Mouse (Mus musculus): ENCODE results near the gene Cadps. TPM values are rescaled to one million over a fixed set of nuclear protein-coding genes. Genes with fewer than 3 reads are reported as not detected.

Gene Cadps
- total RNA-seq, 2 experiments from 2014 or later = 233 to 243 TPM

DNA sequence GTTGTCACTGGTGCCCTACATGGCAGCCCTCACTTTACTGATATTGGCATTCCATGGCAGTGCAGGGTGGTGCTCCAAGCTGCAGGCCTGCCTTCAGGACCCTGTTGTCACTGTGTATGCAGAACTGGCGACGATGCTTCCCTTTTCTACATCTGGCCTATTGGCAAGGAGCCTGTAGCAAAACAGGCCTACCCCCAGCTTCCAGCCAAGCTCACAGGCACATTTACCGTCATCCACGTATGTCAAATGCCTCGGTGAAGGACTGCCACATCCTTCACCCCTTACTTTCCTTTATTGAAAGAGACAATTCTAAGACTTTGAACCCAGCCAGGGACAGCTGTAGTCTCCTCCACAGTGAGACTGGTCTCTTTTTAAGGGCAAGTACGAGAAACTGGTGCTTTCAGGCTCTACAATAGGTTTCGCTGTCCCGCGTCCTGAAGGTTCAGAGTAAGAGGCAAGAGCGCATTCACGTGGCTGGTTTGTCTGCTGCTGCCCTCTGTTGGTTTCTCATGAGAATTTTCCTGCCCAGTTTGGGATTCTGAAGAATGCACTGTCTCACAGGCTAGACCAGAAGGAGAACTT is 292.8 kb downstream of the Cadps start:
- peak; percentile 41 to 45 for DNase-seq (ENCODE audit: low spot score in 2 of 2)

- DNase-seq (ENCODE audit: low spot score in 2 of 2) = no peak
Observed at GRCm38 (mm10) chr14:12527296-12527695, 295.6 kb downstream of the Cadps start.

- DNase-seq (ENCODE audit: low spot score in 2 of 2) = no peak
Observed at GRCm38 (mm10) chr14:12507018-12507417, 315.9 kb downstream of the Cadps start.

GRCm38 (mm10) chr14:12504191-12504947 is 318.5 kb downstream of the Cadps start:
- DNase-seq (ENCODE audit: low spot score in 2 of 2) = peak; percentile 39 to 46

- DNase-seq (ENCODE audit: low spot score in 2 of 2) = no peak
Observed at GRCm38 (mm10) chr14:12462206-12462605, 360.7 kb downstream of the Cadps start.

DNA sequence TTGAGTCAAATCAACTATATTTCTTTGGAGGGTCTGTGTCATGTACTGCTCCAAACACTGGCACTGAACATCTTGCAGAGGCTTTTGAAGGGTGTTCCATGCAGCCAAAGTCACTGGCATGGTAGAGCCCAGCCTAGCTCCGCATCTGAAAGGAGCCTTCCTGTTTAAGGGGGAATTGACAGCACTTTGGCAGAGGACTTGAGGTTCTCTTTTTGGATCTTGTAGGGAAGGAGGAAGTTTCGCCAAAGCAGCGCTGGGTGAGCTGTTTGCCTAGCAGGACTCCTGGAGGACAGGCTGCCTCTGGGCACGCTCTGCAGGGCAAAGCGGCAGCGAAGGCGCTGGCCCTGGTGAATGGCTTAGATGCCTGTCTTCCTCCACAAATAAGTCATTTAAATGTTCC is 363.2 kb downstream of the Cadps start:
- DNase-seq (ENCODE audit: low spot score in 2 of 2) = no peak

- no peak for DNase-seq (ENCODE audit: low spot score in 2 of 2)
Observed at GRCm38 (mm10) chr14:12455064-12455591, 367.8 kb downstream of the Cadps start.

GRCm38 (mm10) chr14:12450807-12451206 is 372.1 kb downstream of the Cadps start:
- no peak for DNase-seq (ENCODE audit: low spot score in 2 of 2)

DNA sequence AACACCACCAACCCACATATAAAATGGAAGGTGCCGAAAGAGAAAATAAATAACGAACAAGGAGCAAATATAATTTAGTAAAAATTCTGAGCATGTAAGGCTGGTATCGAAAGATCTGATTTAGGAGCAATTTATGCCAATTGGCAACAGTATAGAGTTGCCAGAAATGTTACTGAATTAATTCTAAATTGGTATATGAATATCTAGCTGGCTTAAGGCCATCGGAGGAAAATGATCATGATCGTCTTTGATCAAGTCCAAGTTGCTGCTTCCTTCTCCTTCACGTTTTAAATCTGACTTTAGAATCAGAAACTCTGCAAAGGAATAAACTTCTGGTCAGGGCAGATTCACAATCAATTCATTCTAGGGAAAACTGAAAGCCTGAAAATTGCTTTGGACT is 374.0 kb downstream of the Cadps start:
- DNase-seq (ENCODE audit: low spot score in 2 of 2) = no peak

GRCm38 (mm10) chr14:12441019-12441418 is 381.9 kb downstream of the Cadps start:
- DNase-seq (ENCODE audit: low spot score in 2 of 2) = no peak

DNA sequence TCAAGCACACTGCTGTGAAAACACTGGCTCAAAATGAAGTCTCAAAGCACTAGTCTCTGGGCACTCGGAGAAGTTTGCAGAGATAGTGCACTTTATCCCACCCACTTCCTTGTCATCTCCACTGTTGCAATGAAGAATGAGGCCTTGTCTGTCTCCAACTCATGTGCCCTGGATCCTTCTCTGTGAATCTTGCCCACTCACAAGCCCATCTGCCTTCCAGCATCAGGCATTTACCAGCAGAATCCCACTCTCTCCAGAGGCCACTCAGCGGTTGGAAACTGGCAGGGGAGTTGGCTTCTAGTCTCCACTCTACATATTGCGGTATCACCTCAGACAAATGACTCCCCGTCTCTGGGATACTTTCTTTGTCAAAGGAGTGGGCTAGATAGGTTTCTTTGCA is 384.9 kb downstream of the Cadps start:
- DNase-seq (ENCODE audit: low spot score in 2 of 2) = peak in 1 of 2 experiments; percentile 29

DNA sequence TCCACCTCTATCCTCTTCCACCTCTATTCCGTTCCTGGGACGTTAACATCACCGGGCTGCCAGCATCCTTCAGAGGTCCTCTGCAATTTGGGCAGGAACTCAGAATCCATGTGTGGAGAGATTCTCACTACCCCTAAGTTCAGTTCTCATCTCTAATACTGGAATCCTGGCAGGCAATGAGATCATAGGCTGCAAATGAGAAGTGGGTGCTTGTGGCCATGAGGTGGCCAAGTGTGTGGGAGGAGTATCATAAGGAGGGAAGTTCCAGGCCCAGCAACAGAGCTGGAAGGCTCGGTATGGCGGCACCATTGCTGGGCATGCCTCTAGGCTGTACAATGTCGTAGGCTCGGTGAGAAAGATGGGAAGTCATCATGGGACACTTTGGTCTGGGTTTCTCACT is 385.5 kb downstream of the Cadps start:
- DNase-seq (ENCODE audit: low spot score in 2 of 2) = peak; percentile 31 to 40

GRCm38 (mm10) chr14:12436903-12437368 is 385.9 kb downstream of the Cadps start:
- DNase-seq (ENCODE audit: low spot score in 2 of 2) = peak; percentile 52 to 66

- DNase-seq (ENCODE audit: low spot score in 2 of 2) = peak; percentile 47 to 53
Observed at GRCm38 (mm10) chr14:12428021-12428654, 394.7 kb downstream of the Cadps start.

DNA sequence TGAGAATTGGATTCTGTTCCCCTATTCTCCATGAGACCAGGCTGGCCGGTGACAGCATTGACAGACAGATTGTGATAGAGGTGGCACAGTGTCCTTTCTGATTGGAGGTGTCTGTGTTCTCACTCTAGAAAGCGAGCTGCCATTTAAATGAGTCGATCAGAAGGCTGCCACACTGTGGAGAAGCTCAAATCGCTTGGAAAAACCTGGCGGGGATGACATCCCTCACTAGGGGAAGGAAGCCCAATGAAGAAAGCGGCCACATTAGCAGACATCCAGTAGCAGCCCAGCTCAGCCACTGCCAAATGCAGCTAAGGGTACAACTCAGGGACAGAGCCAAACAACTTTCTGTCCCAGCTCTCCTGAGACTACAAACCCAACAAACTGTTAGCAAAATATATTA is 397.6 kb downstream of the Cadps start:
- DNase-seq (ENCODE audit: low spot score in 2 of 2) = no peak

GRCm38 (mm10) chr14:12410276-12410675 is 412.6 kb downstream of the Cadps start:
- DNase-seq (ENCODE audit: low spot score in 2 of 2) = no peak

DNA sequence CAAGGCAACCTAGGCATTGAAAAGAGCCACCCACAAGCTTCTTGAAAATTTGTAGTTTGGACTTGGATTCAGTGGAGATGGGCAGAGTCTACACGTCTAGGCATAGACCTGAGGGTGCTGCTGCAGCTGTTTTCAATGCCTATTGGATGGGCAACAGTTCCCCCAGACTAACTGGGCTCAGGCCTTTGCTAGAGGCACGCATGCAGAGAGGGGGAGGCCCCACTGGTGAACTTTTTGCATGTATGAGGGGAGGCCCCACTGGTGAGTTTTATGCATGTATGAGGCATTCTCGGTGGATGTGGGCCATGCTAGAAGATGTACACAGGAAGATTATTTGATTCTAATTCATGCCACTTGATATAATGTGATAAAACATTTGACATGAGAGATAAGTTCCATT is 413.1 kb downstream of the Cadps start:
- DNase-seq (ENCODE audit: low spot score in 2 of 2) = no peak

GRCm38 (mm10) chr14:12406588-12406987 is 416.3 kb downstream of the Cadps start:
- DNase-seq (ENCODE audit: low spot score in 2 of 2) = no peak

DNA sequence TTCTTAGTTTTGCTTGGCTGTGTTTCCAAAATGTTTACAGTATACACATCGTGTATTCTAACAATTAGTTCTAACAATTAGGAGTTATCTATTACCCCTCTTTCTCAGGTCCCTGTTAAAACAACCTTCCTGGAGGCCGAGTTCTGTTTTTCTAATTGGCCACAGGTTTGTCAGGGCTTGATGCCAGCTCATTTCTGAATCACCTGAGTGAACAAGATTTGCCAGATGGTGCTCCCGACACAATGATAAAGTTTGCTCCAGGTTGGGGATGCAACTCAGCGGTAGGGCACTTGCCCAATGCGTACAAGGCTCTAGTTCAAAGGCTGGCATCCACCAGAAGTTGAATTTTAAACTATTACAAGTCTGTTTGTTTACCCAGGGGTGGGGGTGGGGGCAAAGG is 417.7 kb downstream of the Cadps start:
- DNase-seq (ENCODE audit: low spot score in 2 of 2) = no peak

GRCm38 (mm10) chr14:12404724-12405123 is 418.2 kb downstream of the Cadps start:
- no peak for DNase-seq (ENCODE audit: low spot score in 2 of 2)

- DNase-seq (ENCODE audit: low spot score in 2 of 2) = no peak
Observed at GRCm38 (mm10) chr14:12404052-12404451, 418.8 kb downstream of the Cadps start.

GRCm38 (mm10) chr14:12400116-12400515 is 422.8 kb downstream of the Cadps start:
- DNase-seq (ENCODE audit: low spot score in 2 of 2) = no peak

Data from left cerebral cortex, adult 18-20 months (tissue).